Mouse (Mus musculus): ENCODE measurements around the gene Hspb2. TPM values are rescaled to one million over a fixed set of nuclear protein-coding genes. Genes with fewer than 3 reads are reported as not detected.

Hspb2 gene
- polyA plus RNA-seq, 1 experiment from 2014 or later: 39.0 TPM

Other genes with a start within 250 kb of the Hspb2 start
- 66.8 and 70.1 TPM in 2 replicates for gene Pts, start 223.6 kb downstream of the Hspb2 start, polyA plus RNA-seq (2015; fragmentation: Nextera tagmentation; extraction: Ambion mirVana)
- 6.6 and 8.1 TPM in 2 replicates for gene Il18, start 197.5 kb downstream of the Hspb2 start, polyA plus RNA-seq (2015; fragmentation: Nextera tagmentation; extraction: Ambion mirVana)
- 0.19 and 0.49 TPM in 2 replicates for gene Bco2, start 197.2 kb downstream of the Hspb2 start, polyA plus RNA-seq (2015; fragmentation: Nextera tagmentation; extraction: Ambion mirVana)
- not detected in 2 replicates for gene Tex12, start 191.0 kb downstream of the Hspb2 start, polyA plus RNA-seq (2015; fragmentation: Nextera tagmentation; extraction: Ambion mirVana)
- 234 and 278 TPM in 2 replicates for gene Sdhd, start 148.5 kb downstream of the Hspb2 start, polyA plus RNA-seq (2015; fragmentation: Nextera tagmentation; extraction: Ambion mirVana)
- 162 and 189 TPM in 2 replicates for gene Timm8b, start 148.4 kb downstream of the Hspb2 start, polyA plus RNA-seq (2015; fragmentation: Nextera tagmentation; extraction: Ambion mirVana)
- gene Pih1d2, start 135.0 kb downstream of the Hspb2 start, polyA plus RNA-seq (2015; fragmentation: Nextera tagmentation; extraction: Ambion mirVana): 2.6 and 2.8 TPM in 2 replicates
- 17.2 and 22.2 TPM in 2 replicates for gene Nkapd1, start 134.9 kb downstream of the Hspb2 start, polyA plus RNA-seq (2015; fragmentation: Nextera tagmentation; extraction: Ambion mirVana)
- gene Dlat, start 92.6 kb downstream of the Hspb2 start, polyA plus RNA-seq (2015; fragmentation: Nextera tagmentation; extraction: Ambion mirVana): 47.7 and 51.6 TPM in 2 replicates
- gene Dixdc1, start 12.8 kb downstream of the Hspb2 start, polyA plus RNA-seq (2015; fragmentation: Nextera tagmentation; extraction: Ambion mirVana): 13.9 and 14.1 TPM in 2 replicates
- gene 2310030G06Rik, start 5.8 kb downstream of the Hspb2 start, polyA plus RNA-seq (2015; fragmentation: Nextera tagmentation; extraction: Ambion mirVana): 5.6 and 6.7 TPM in 2 replicates
- gene Cryab, start 1.0 kb downstream of the Hspb2 start, polyA plus RNA-seq (2015; fragmentation: Nextera tagmentation; extraction: Ambion mirVana): 123 and 265 TPM in 2 replicates
- gene Fdxacb1, start 15.9 kb upstream of the Hspb2 start, polyA plus RNA-seq (2015; fragmentation: Nextera tagmentation; extraction: Ambion mirVana): 9.3 TPM in 2 replicates
- gene Alg9, start 22.7 kb upstream of the Hspb2 start, polyA plus RNA-seq (2015; fragmentation: Nextera tagmentation; extraction: Ambion mirVana): 34.9 and 35.6 TPM in 2 replicates
- gene 1110032A03Rik, start 23.2 kb upstream of the Hspb2 start, polyA plus RNA-seq (2015; fragmentation: Nextera tagmentation; extraction: Ambion mirVana): 24.2 and 30.2 TPM in 2 replicates
- gene Ppp2r1b, start 92.9 kb upstream of the Hspb2 start, polyA plus RNA-seq (2015; fragmentation: Nextera tagmentation; extraction: Ambion mirVana): 48.6 and 49.0 TPM in 2 replicates